Mouse (Mus musculus): Measurements from ENCODE around the gene Ctnna2.

The Ctnna2 gene

GRCm38 (mm10) chr6:77582568-77582967, 396.9 kb downstream of the Ctnna2 start:
- in situ Hi-C loops (cut with MboI, MseI): no loop called here

- in situ Hi-C loops (cut with MboI, MseI): no loop called here
These were observed 398.6 kb downstream of the Ctnna2 start for GRCm38 (mm10) chr6:77580926-77581325.

DNA sequence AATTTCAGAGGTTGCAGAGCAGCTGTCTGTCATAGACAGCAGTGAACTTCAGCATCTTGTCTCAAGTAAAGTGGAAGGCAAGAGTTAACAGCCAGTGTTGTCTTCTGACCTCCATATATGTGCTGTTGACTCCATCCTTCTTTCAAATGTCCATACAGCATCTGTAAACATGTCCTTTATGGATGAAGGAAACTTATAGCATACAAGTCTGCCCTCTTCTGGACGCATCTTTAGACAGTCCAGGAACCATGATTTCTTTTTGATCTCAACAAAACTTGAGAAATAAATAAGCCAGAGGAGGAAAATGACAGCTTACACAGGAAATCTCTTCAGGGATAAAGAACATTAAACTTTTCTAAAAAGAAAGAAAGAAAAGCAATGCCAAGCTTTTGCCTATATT, 400.9 kb downstream of the Ctnna2 start:
- in situ Hi-C loops (cut with MboI, MseI): no loop called here

GRCm38 (mm10) chr6:77577585-77577984, 401.9 kb downstream of the Ctnna2 start:
- in situ Hi-C loops (cut with MboI, MseI): no loop called here

DNA sequence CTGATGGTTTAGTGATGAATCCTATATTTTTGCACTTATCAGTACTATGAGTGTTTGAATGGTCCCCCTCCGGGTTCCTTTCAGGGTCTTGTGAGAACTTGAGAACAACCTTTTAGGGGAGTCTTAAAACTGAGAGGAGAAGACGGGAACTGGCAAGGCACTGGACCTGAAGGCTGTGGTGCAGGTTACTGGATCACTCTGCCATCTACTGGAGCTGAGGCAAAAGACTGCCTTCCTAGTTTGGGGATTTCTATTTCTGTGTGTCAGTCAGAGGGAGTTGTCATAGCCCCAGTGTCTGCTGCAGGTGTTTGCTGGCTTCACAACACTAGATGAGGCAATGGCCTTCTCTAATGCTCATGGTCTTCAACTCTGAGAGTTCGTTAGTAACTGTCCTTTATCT, 406.9 kb downstream of the Ctnna2 start:
- in situ Hi-C loops (cut with MboI, MseI): no loop called here

DNA sequence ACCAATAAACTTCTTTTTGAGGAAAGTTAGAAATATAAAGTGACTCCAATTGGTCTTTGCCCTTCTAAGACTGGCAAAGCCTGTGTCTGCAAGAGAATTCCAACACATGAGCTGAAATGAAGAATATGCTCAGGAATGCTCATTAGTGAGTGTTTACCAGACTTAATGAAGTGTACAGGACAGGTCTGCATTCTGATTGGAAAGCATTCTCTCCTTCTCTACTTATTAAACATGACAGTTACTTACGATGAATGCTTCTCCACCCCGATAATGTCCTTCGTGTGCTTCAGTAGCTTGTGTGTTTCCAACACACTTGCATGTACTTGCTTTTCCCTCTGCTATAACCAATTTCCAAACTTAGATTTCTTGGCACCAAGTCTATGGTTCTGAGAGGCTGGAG, 409.6 kb downstream of the Ctnna2 start:
- in situ Hi-C loops (cut with MboI, MseI): no loop called here

GRCm38 (mm10) chr6:77556181-77556580, 423.3 kb downstream of the Ctnna2 start:
- in situ Hi-C loops (cut with MboI, MseI): no loop called here

GRCm38 (mm10) chr6:77537055-77537807, 442.3 kb downstream of the Ctnna2 start:
- in situ Hi-C loops (cut with MboI, MseI): loop anchor here (25.0 kb wide), 1 partner anchor 1625 kb away; no protein-coding TSS in a partner anchor

GRCm38 (mm10) chr6:77527636-77528035, 451.9 kb downstream of the Ctnna2 start:
- in situ Hi-C loops (cut with MboI, MseI): loop anchor here (10.0 to 25.0 kb wide), 2 partner anchors 1513 to 1635 kb away; no protein-coding TSS in a partner anchor

GRCm38 (mm10) chr6:77521836-77522235, 457.7 kb downstream of the Ctnna2 start:
- in situ Hi-C loops (cut with MboI, MseI): loop anchor here (10.0 kb wide), 1 partner anchor 1507 kb away; no protein-coding TSS in a partner anchor

- in situ Hi-C loops (cut with MboI, MseI): no loop called here
These were observed 463.0 kb downstream of the Ctnna2 start for GRCm38 (mm10) chr6:77516515-77516914.

DNA sequence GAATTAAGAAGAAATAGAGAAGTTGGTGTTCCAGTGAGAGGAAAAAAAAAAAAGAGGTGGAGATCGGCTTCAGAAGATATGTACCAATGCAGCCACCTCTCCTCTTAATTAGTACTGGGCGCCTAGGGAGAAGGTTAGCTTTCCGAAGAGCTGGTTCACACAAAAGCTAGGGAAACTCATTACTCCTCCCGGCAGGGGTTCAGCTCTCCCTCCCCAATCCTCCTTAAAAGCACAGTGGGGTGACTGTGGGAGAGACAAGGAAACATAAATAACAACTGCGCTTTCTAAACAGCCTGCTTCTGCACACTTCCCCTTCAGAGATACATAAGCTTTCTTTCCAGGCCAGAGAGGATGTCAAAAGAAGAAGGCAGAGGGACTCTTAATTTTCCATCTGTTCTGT, 467.7 kb downstream of the Ctnna2 start:
- in situ Hi-C loops (cut with MboI, MseI): no loop called here

DNA sequence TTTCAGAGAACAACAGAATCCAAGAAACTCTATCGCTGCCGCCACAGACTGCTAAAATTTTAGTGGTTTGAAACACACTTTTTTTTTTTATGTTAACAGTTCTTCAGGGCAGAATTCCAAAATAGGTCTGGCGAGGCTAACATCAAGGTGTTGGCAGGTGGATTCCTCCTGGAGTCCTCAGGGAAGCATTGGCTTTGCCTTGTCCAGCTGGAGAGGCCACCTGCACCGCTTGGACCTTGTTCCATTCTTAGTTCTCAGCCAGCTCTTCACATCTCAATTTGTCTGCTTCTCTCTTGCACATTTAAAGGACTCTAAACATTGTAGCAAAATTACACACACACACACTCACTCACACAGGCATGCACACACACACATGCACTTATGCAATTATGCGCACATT, 487.8 kb downstream of the Ctnna2 start:
- in situ Hi-C loops (cut with MboI, MseI): loop anchor here (25.0 kb wide), 1 partner anchor 1121 kb away; no protein-coding TSS in a partner anchor

- in situ Hi-C loops (cut with MboI, MseI): loop anchor here (25.0 kb wide), 1 partner anchor 1126 kb away; no protein-coding TSS in a partner anchor
These were observed 492.8 kb downstream of the Ctnna2 start for GRCm38 (mm10) chr6:77486658-77487057.

- in situ Hi-C loops (cut with MboI, MseI): loop anchor here (25.0 kb wide), 1 partner anchor 1130 kb away; no protein-coding TSS in a partner anchor
These were observed 497.4 kb downstream of the Ctnna2 start for GRCm38 (mm10) chr6:77482081-77482480.

GRCm38 (mm10) chr6:77475354-77475753, 504.1 kb downstream of the Ctnna2 start:
- in situ Hi-C loops (cut with MboI, MseI): loop anchor here (25.0 kb wide), 1 partner anchor 1137 kb away; no protein-coding TSS in a partner anchor

DNA sequence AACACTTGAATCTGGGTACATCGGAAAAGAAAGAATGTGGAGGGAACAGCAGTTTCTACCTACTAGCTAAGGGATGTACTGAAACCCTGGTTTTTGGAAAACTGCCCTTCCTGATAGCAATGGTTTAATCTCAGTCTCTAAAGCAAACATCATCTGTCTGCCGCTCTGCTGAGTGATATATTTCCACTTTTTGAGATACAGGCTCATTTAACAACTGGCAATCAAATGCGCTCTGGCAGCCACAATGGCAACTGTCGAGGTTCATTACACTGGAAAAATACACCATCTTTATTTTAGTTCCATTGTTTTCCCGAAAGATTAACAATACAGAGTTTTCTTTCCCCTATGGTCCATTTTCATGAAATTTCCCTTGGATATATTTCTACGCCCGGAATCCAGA, 506.2 kb downstream of the Ctnna2 start:
- in situ Hi-C loops (cut with MboI, MseI): no loop called here

DNA sequence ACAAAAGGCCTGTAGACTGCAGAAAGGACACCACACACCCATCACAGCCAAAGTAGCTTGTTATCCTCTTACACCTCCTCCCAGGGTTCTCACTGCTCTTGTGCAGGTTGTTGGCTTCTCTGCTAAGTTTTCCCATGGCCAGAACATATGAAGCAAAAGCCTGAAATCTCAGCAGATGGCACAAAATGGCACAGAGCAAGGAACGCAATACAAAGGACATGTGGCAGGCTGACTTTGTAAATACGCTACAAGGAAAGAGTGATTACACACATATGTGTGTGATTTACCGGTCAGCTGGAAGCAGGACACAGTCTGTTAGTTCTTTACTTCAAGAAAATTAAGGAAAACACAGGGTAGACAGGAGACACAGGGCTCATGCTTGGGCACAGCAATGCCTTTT, 511.4 kb downstream of the Ctnna2 start:
- in situ Hi-C loops (cut with MboI, MseI): loop anchor here (5.0 kb wide), 1 partner anchor 361 kb away; no protein-coding TSS in a partner anchor

DNA sequence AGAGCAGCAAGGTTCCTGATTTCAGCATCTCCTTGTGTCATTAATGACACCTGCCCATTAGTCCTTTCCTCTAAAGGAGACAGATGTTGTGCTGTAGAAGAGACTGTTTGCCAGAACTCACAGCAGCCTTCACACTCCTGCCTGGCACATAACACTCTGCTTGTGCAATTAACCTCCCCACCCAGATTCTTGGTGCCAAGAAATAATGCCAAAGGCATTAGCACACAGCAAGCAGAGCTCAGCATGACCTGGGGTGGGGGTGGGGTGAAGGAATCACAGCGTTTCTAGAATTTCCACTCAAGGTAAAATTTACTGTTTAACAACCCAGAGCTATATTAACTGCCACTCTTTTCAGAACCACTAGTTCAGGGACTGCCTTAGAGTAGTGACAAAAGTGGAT, 516.8 kb downstream of the Ctnna2 start:
- in situ Hi-C loops (cut with MboI, MseI): no loop called here

GRCm38 (mm10) chr6:77457919-77458318, 521.6 kb downstream of the Ctnna2 start:
- in situ Hi-C loops (cut with MboI, MseI): no loop called here

GRCm38 (mm10) chr6:77446861-77447260, 532.6 kb downstream of the Ctnna2 start:
- in situ Hi-C loops (cut with MboI, MseI): no loop called here

DNA sequence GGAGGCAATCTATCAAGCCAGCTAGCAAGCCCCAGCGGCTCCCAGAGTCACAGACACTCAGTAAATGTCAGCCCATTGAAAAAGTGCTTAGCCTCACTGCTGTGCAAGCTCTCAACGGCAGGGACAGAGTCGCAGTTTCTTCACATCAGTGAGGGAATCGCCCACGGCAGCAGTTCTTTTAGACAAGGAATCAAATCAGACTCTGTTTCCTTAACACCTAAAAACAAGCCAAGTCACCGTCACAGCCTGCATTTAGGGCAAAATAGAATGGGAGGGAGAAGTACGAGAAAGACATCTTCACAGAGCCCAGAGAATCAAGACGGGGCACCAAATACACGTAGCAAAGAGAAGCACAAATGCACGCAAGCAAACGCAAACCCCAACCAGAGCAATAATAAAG, 535.6 kb downstream of the Ctnna2 start:
- in situ Hi-C loops (cut with MboI, MseI): no loop called here

- in situ Hi-C loops (cut with MboI, MseI): no loop called here
These were observed 538.4 kb downstream of the Ctnna2 start for GRCm38 (mm10) chr6:77441051-77441450.
